Mouse (Mus musculus) liver (tissue): Measurements from ENCODE around the gene Scgb2b11.
"Not testable (repeated sequence)": the region's sequence is repeated elsewhere in the genome, so short reads cannot be mapped to it uniquely, and the experiment has no call there.

Experiments
- DNase-seq: peaks from one replicate; pipeline ENCODE4 v3.0.0-alpha.2; 2020; ENCODE audit warnings: mixed read lengths

Gene Scgb2b11

GRCm38 (mm10) chr7:32211045-32211444 lies at the start of gene Scgb2b11:
Gene Scgb2b11, minus strand, starts transcription at chr7:32211145.
- DNase-seq, result not testable (repeated sequence)

GRCm38 (mm10) chr7:32222540-32222939 lies 11.6 kb upstream of the Scgb2b11 start, which contains the start of gene Scgb1b11:
Gene Scgb1b11, plus strand, starts transcription at chr7:32222840.
- DNase-seq, result not testable (repeated sequence)
